Mouse (Mus musculus): ENCODE data around the gene Cnnm2. TPM values are rescaled to one million over a fixed set of nuclear protein-coding genes. Genes with fewer than 3 reads are reported as not detected.

Cnnm2 gene
- total and polyA plus RNA-seq, 2 experiments = 4.4 to 6.3 TPM

DNA sequence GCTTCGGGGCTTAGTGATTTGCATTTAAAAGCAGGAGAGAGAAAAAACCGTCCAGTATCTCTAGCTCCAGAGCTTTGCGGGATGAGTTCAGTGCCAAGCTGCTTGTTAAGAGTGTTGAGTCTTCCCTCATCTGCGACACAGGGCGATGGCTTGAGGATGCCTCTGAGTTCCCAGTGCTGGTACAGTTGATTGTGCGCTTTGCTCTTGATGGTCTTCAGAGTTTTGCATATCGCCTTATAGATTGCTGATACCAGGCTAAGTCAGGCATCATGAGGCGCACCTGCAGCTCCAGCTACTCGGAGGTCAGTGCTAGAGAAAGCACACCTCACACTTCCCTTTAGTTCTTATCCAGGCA lies 3.3 kb downstream of the Cnnm2 start:
- no peak overlapping the region for H3K27ac ChIP-seq (replicated peaks; ENCODE audit: insufficient read depth, low read depth, low read length)
- 93% methylated on average over 9 of the region's 9 CpGs for WGBS
- H3K79me2 ChIP-seq (ENCODE audit: control insufficient read depth, insufficient read depth, low read length) = peaks cover 10% of the 10 kb centered on the region; the same call in 1 of the 2 replicates
- no peak for TF ChIP-seq POLR2A (IDR thresholded peaks at IDR 0.05; ENCODE audit: extremely low read depth, insufficient read depth, low read length)
- TF ChIP-seq CTCF (IDR thresholded peaks at IDR 0.05; ENCODE audit: low read depth, low read length) = no peak
- H3K4me1 ChIP-seq (ENCODE audit: control insufficient read depth, insufficient read depth, low read length) = peaks cover 14% of the 10 kb centered on the region; the same call in 1 of the 2 replicates
- no peaks in the 10 kb centered on the region for H3K27me3 ChIP-seq (ENCODE audit: control insufficient read depth, insufficient read depth, low read length)
- H3K9ac ChIP-seq (ENCODE audit: low read depth, low read length) = no peak overlapping the region
- H3K4me3 ChIP-seq (ENCODE audit: insufficient read depth, low read depth, low read length) = no peak overlapping the region
- no peaks in the 10 kb centered on the region for H3K36me3 ChIP-seq (ENCODE audit: control insufficient read depth, insufficient read depth, low read length)
- no peak for DNase-seq (ENCODE audit: extremely low read depth, low read depth, low spot score)

GRCm38 (mm10) chr19:46766125-46766524 lies 4.7 kb downstream of the Cnnm2 start:
- DNase-seq (ENCODE audit: extremely low read depth, low read depth, low spot score) = no peak
- Histone ChIP-seq H3K27ac (replicated peaks; ENCODE audit: insufficient read depth, low read depth, low read length) (no peak overlapping the region), H3K9ac (ENCODE audit: low read depth, low read length) (no peak overlapping the region), H3K27me3 (ENCODE audit: control insufficient read depth, insufficient read depth, low read length) (no peaks in the 10 kb centered on the region), H3K36me3 (ENCODE audit: control insufficient read depth, insufficient read depth, low read length) (no peaks in the 10 kb centered on the region), H3K4me3 (ENCODE audit: insufficient read depth, low read depth, low read length) (no peak overlapping the region), H3K4me1 (ENCODE audit: control insufficient read depth, insufficient read depth, low read length) (peaks cover 14% of the 10 kb centered on the region; the same call in 1 of the 2 replicates), H3K79me2 (ENCODE audit: control insufficient read depth, insufficient read depth, low read length) (peaks cover 14% of the 10 kb centered on the region; the same call in 1 of the 2 replicates)
- WGBS = 68% methylated on average over 5 of the region's 5 CpGs
- TF ChIP-seq POLR2A (IDR thresholded peaks at IDR 0.05; ENCODE audit: extremely low read depth, insufficient read depth, low read length) (no peak), CTCF (IDR thresholded peaks at IDR 0.05; ENCODE audit: low read depth, low read length) (no peak)

DNA sequence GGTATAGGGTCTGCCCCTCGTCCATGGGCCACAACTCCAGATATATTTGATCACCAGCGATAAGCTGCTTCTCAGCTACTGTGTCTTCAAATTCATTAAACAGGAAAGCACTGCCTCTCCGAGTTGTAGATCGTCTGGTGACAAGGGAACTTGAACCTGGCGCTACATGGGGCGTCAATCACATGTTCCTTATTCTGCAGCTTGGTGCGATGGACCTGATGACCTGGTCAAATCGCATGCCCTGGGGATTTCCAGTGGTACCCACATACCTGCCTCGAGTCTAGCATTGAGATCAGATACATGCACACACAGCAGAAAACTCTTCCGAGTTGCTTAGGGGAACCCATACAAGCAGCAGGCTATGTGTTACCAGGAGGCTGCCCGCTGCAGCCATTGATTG lies 8.4 kb downstream of the Cnnm2 start:
- Histone ChIP-seq H3K27me3 (ENCODE audit: control insufficient read depth, insufficient read depth, low read length) (no peaks in the 10 kb centered on the region), H3K4me1 (ENCODE audit: control insufficient read depth, insufficient read depth, low read length) (peaks cover 7% of the 10 kb centered on the region; the same call in 1 of the 2 replicates), H3K79me2 (ENCODE audit: control insufficient read depth, insufficient read depth, low read length) (peaks cover 10% of the 10 kb centered on the region; the same call in 1 of the 2 replicates), H3K4me3 (ENCODE audit: insufficient read depth, low read depth, low read length) (no peak overlapping the region), H3K36me3 (ENCODE audit: control insufficient read depth, insufficient read depth, low read length) (no peaks in the 10 kb centered on the region), H3K9ac (ENCODE audit: low read depth, low read length) (no peak overlapping the region), H3K27ac (replicated peaks; ENCODE audit: insufficient read depth, low read depth, low read length) (no peak overlapping the region)
- no peak for TF ChIP-seq POLR2A (IDR thresholded peaks at IDR 0.05; ENCODE audit: extremely low read depth, insufficient read depth, low read length)
- no peak for TF ChIP-seq CTCF (IDR thresholded peaks at IDR 0.05; ENCODE audit: low read depth, low read length)
- 91% methylated on average over 11 of the region's 11 CpGs for WGBS
- no peak for DNase-seq (ENCODE audit: extremely low read depth, low read depth, low spot score)

GRCm38 (mm10) chr19:46771801-46772200 lies 10.4 kb downstream of the Cnnm2 start:
- no peak for DNase-seq (ENCODE audit: extremely low read depth, low read depth, low spot score)
- Histone ChIP-seq H3K36me3 (ENCODE audit: control insufficient read depth, insufficient read depth, low read length) (no peaks in the 10 kb centered on the region), H3K4me1 (ENCODE audit: control insufficient read depth, insufficient read depth, low read length) (peaks cover 7% of the 10 kb centered on the region; the same call in 1 of the 2 replicates), H3K79me2 (ENCODE audit: control insufficient read depth, insufficient read depth, low read length) (peaks cover 10% of the 10 kb centered on the region; the same call in 1 of the 2 replicates), H3K27me3 (ENCODE audit: control insufficient read depth, insufficient read depth, low read length) (no peaks in the 10 kb centered on the region), H3K27ac (replicated peaks; ENCODE audit: insufficient read depth, low read depth, low read length) (no peak overlapping the region), H3K4me3 (ENCODE audit: insufficient read depth, low read depth, low read length) (no peak overlapping the region), H3K9ac (ENCODE audit: low read depth, low read length) (no peak overlapping the region)
- TF ChIP-seq CTCF (IDR thresholded peaks at IDR 0.05; ENCODE audit: low read depth, low read length) (no peak), POLR2A (IDR thresholded peaks at IDR 0.05; ENCODE audit: extremely low read depth, insufficient read depth, low read length) (no peak)
- WGBS = 70% methylated on average over 6 of the region's 6 CpGs

DNA sequence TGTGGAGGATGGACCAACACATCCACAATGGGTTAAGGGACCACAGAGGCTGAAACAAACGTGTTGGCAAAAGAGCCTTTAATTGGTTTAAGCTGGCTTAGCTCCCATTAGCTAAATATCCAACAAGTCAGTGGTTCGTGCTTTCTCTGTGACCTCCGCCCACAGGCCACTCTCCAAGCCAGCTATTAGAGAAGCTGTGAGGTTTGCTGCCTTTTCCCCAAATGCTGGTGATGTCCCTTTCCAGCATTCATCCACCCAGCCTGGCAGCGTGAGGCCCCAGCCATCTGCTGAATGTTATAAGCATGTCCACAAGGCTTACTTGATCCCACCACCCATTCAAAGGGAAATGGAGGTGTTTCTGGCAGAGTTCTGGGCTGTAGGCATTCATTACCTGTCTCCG lies 15.0 kb downstream of the Cnnm2 start:
- no peaks in the 10 kb centered on the region for H3K27me3 ChIP-seq (ENCODE audit: control insufficient read depth, insufficient read depth, low read length)
- 62% methylated on average over 5 of the region's 5 CpGs for WGBS

DNA sequence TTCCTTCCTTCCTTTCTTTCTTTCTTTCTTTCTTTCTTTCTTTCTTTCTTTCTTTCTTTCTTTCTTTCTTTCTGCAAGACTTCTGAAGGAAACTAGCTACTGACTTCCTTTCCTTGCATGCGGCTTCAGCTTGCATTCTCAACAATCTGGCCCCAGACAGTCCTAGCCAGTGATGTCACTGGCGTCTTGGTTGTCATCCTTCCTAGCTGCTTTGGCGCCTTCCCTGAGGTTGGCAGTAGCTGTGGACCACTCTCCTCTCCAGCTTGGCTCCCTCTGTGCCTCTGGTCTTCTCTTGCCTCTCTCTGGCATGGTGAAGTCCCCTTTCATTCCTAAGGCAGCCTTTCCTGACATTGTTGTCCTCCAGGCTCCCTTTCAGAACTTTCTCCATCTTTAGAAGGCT lies 15.5 kb downstream of the Cnnm2 start:
- 92% methylated on average over 3 of the region's 3 CpGs for WGBS
- no peaks in the 10 kb centered on the region; the same call in 1 of the 2 replicates for H3K79me2 ChIP-seq (ENCODE audit: control insufficient read depth, insufficient read depth, low read length)
- H3K4me3 ChIP-seq (ENCODE audit: insufficient read depth, low read depth, low read length) = no peak overlapping the region
- no peak for DNase-seq (ENCODE audit: extremely low read depth, low read depth, low spot score)
- TF ChIP-seq CTCF (IDR thresholded peaks at IDR 0.05; ENCODE audit: low read depth, low read length) (no peak), POLR2A (IDR thresholded peaks at IDR 0.05; ENCODE audit: extremely low read depth, insufficient read depth, low read length) (no peak)
- no peaks in the 10 kb centered on the region for H3K27me3 ChIP-seq (ENCODE audit: control insufficient read depth, insufficient read depth, low read length)
- no peaks in the 10 kb centered on the region for H3K4me1 ChIP-seq (ENCODE audit: control insufficient read depth, insufficient read depth, low read length)
- no peak overlapping the region for H3K27ac ChIP-seq (replicated peaks; ENCODE audit: insufficient read depth, low read depth, low read length)
- H3K36me3 ChIP-seq (ENCODE audit: control insufficient read depth, insufficient read depth, low read length) = no peaks in the 10 kb centered on the region
- no peak overlapping the region for H3K9ac ChIP-seq (ENCODE audit: low read depth, low read length)

More for the DNA sequence above, 15.0 kb downstream of the Cnnm2 start:
- no peak for TF ChIP-seq CTCF (IDR thresholded peaks at IDR 0.05; ENCODE audit: low read depth, low read length)
- TF ChIP-seq POLR2A (IDR thresholded peaks at IDR 0.05; ENCODE audit: extremely low read depth, insufficient read depth, low read length) = no peak
- H3K4me1 ChIP-seq (ENCODE audit: control insufficient read depth, insufficient read depth, low read length) = no peaks in the 10 kb centered on the region
- no peak overlapping the region for H3K4me3 ChIP-seq (ENCODE audit: insufficient read depth, low read depth, low read length)
- H3K36me3 ChIP-seq (ENCODE audit: control insufficient read depth, insufficient read depth, low read length) = no peaks in the 10 kb centered on the region
- no peak overlapping the region for H3K9ac ChIP-seq (ENCODE audit: low read depth, low read length)
- DNase-seq (ENCODE audit: extremely low read depth, low read depth, low spot score) = no peak
- H3K27ac ChIP-seq (replicated peaks; ENCODE audit: insufficient read depth, low read depth, low read length) = no peak overlapping the region
- H3K79me2 ChIP-seq (ENCODE audit: control insufficient read depth, insufficient read depth, low read length) = no peaks in the 10 kb centered on the region; the same call in 1 of the 2 replicates
